Mouse (Mus musculus) cerebellum, adult 2 months (tissue): ENCODE measurements at regions not wholly inside any gene's neighbourhood (a gene's known extent, or its start where the extent isn't known, plus 50 kb on each side); places are given as distances from the start of the nearest gene placed in this dataset.

Source experiments
- CTCF ChIP-seq: fragments of 200-500 bp; IDR thresholded peaks from 2 replicates; pipeline ENCODE4 v1.5.1; 2011; ENCODE audit warnings: low read depth, mild to moderate bottlenecking, control low read depth, low read length, moderate library complexity, borderline replicate concordance; ENCODE audit not compliant: insufficient read depth
- POLR2A ChIP-seq: fragments of 200-500 bp; IDR thresholded peaks from 2 replicates; pipeline ENCODE4 v1.6.1; 2011; ENCODE audit warnings: low read length, control low read depth, borderline replicate concordance; ENCODE audit not compliant: insufficient read depth

DNA sequence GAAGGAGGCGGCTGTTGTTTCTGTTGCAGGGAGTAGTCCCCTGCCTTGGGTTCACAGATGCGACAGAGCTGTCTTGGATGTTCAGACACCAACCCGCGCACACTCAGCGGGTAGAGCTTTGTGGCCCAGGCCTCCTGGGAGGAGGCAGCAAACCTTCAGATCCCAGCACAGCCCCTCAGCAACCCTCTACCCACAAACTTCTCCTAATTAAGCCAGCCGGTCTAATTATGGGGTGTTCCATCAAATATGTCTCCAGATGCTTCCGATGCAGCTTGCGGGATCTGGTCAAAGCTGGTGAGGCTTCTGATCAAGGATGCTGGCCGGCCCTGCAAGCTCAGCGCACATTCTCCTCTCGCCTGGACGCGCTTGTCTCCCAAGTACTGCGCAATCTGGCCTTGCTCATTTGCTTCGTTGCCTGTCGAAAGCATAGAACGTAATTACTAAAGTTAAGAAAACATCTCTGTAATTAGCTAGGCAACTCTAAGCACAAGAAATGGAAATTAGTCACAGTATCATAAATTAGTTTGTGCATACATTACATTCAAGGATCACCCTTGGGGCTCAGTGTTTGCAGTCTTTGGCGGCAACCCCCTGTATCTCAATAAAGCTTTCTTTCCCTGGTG lies 92.0 kb upstream of the Kiz start:
- TF ChIP-seq CTCF (no peak), POLR2A (no peak)
